Mouse (Mus musculus) lung, embryonic 15.5 days (tissue): ENCODE measurements around the gene Igll1. TPM values are rescaled to one million over a fixed set of nuclear protein-coding genes. Genes with fewer than 3 reads are reported as not detected.
A peak's percentile ranks its signal among the peaks of the same experiment; 100 is the strongest.
"Not testable (repeated sequence)": the region's sequence is repeated elsewhere in the genome, so short reads cannot be mapped to it uniquely, and the experiment has no call there.

Experiments
- ATAC-seq: fragments of 200-750 bp; cut with Nextera tagmentation; 2 replicates; pipeline ENCODE4 v1.8.0; 2017; ENCODE audit warnings: moderate number of reproducible peaks, borderline replicate concordance; ENCODE audit not compliant: low FRiP score, low TSS enrichment; ENCODE audit errors: extremely low read depth
- H3K27ac ChIP-seq: fragments of 300-500 bp; sonication (generic); 2 replicates; pipeline ENCODE4 v1.5.1; 2015; ENCODE audit warnings: moderate library complexity, mild to moderate bottlenecking, inconsistent platforms
- H3K27me3 ChIP-seq: fragments of 300-500 bp; sonication (generic); 2 replicates; pipeline ENCODE4 v1.6.1; 2015; ENCODE audit warnings: inconsistent platforms
- H3K36me3 ChIP-seq: fragments of 300-500 bp; sonication (generic); 2 replicates; pipeline ENCODE4 v1.6.1; 2015; ENCODE audit warnings: inconsistent platforms
- H3K4me1 ChIP-seq: fragments of 300-500 bp; sonication (generic); 2 replicates; pipeline ENCODE4 v1.6.1; 2015; ENCODE audit warnings: inconsistent platforms
- H3K4me2 ChIP-seq: fragments of 300-500 bp; sonication (generic); 2 replicates; pipeline ENCODE4 v1.6.1; 2015; ENCODE audit warnings: inconsistent platforms, mild to moderate bottlenecking, moderate library complexity
- H3K4me3 ChIP-seq: fragments of 300-500 bp; sonication (generic); 2 replicates; pipeline ENCODE4 v1.5.1; 2015; ENCODE audit warnings: mild to moderate bottlenecking, inconsistent platforms
- H3K9ac ChIP-seq: fragments of 300-500 bp; sonication (generic); 2 replicates; pipeline ENCODE4 v1.6.1; 2015; ENCODE audit warnings: inconsistent platforms
- H3K9me3 ChIP-seq: fragments of 300-500 bp; sonication (generic); 2 replicates; pipeline ENCODE4 v1.6.1; 2016; ENCODE audit warnings: inconsistent platforms
- WGBS: fragments of 180-500 bp; shearing (Covaris S2); methylation state at CpG from one replicate; pipeline ENCODE4 v1.1.7; 2015; 5-methylcytosine and 5-hydroxymethylcytosine counted together
- polyA plus RNA-seq: library from polyadenylated mRNA; unstranded; fragments of >200 nt; fragmentation: Nextera tagmentation; extraction: Ambion mirVana; gene quantifications from 2 replicates; pipeline ENCODE4 v1.2.1, GENCODE M21; 2015

Gene Igll1
- polyA plus RNA-seq, 1 experiment from 2014 or later, result 0.82 TPM

- H3K4me2 ChIP-seq, result no peak overlapping the region
- no peaks in the 10 kb centered on the region for H3K9me3 ChIP-seq
- H3K9ac ChIP-seq, result no peak overlapping the region
- no peak for ATAC-seq
- no peak overlapping the region for H3K27ac ChIP-seq
- no peak overlapping the region for H3K4me3 ChIP-seq
- no peaks in the 10 kb centered on the region for H3K27me3 ChIP-seq
- H3K36me3 ChIP-seq, result peaks cover 86% of the 10 kb centered on the region
- 86% methylated on average over 5 of the region's 5 CpGs for WGBS
- H3K4me1 ChIP-seq, result no peaks in the 10 kb centered on the region
These were observed 15.2 kb upstream of the Igll1 start for GRCm38 (mm10) chr16:16879025-16879424.

- peaks cover 16% of the 10 kb centered on the region for H3K4me1 ChIP-seq
- H3K27ac ChIP-seq, result peak within 1 kb of the TSS; percentile 96
- peak; percentile 96 for ATAC-seq
- H3K36me3 ChIP-seq, result peaks cover 7% of the 10 kb centered on the region
- peak within 1 kb of the TSS; percentile 90 for H3K9ac ChIP-seq
- under 1% methylated on average over 48 of the region's 49 CpGs for WGBS
- H3K4me3 ChIP-seq, result peak within 1 kb of the TSS; percentile 68
- H3K27me3 ChIP-seq, result no peaks in the 10 kb centered on the region
- H3K9me3 ChIP-seq, result no peaks in the 10 kb centered on the region
- peak within 1 kb of the TSS; percentile 61 for H3K4me2 ChIP-seq
These were observed 7.0 kb upstream of the Igll1 start, which contains the start of the genes Top3b and Vpreb1 for GRCm38 (mm10) chr16:16870617-16871331. Top3b (plus strand) TSS chr16:16870736. Vpreb1 (minus strand) TSS chr16:16870843.

- H3K4me1 ChIP-seq, result peaks cover 16% of the 10 kb centered on the region
- no peak for ATAC-seq
- peaks cover 4% of the 10 kb centered on the region; the same call in 1 of the 2 replicates for H3K36me3 ChIP-seq
- H3K9ac ChIP-seq, result peak overlapping the region; percentile 90
- H3K4me3 ChIP-seq, result peak overlapping the region; percentile 68
- H3K27me3 ChIP-seq, result no peaks in the 10 kb centered on the region
- H3K9me3 ChIP-seq, result no peaks in the 10 kb centered on the region
- 35% methylated on average over 7 of the region's 7 CpGs for WGBS
- peak overlapping the region; percentile 96 for H3K27ac ChIP-seq
- H3K4me2 ChIP-seq, result peak overlapping the region; percentile 61
These were observed 6.4 kb upstream of the Igll1 start for GRCm38 (mm10) chr16:16870241-16870616.

DNA sequence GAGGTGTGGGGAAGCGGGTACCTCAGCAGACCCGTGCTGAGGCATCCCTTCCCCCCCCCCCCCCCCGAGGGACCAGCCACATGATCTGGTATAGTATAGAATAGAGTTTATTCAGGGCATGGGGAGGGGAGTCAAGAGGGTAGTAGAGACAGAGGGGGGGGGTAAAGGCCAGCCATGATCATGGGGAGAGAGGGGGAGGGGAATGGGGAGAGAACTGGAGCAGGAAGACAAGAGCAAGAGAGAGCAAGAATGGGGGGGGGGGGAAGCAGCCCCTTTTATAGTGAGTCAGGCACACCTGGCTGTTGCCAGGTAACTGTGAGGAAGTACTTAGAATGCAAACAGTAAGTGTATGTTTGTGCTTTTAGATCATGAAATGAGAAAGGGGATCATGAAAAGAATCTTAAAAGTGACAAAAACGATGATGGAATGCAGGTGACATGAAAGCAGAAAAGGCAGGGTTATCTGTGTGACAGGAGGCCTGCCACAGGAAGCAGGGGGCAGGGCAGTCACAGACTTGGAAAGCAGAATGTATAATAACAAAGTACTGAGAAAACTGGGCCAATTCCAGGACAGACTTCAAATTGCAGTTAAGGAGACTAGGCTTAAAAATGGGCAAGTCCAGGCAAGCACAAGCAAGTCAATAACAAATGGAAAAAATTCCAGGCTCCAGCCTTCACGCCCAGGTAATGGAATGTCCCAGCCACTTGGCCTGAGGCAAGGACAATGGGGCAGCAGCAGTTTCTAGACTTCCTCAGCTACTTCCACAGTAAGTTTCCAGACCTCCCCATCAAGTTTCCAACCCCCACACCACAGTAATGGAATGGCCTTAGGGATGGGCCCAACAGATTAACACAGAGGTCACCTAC, 2.1 kb upstream of the Igll1 start:
- no peak for ATAC-seq
- 26% methylated on average over 4 of the region's 5 CpGs for WGBS
- H3K27ac ChIP-seq, result peak overlapping the region; percentile 63; the same call in 1 of the 2 replicates

GRCm38 (mm10) chr16:16865217-16865616, 1.4 kb upstream of the Igll1 start:
- no peak overlapping the region for H3K27ac ChIP-seq
- no peak overlapping the region for H3K9ac ChIP-seq
- 0 out of 2 replicates have a peak, but pooled peaks cover 2% of the 10 kb centered on the region for H3K4me1 ChIP-seq
- H3K36me3 ChIP-seq, result no peaks in the 10 kb centered on the region
- H3K27me3 ChIP-seq, result no peaks in the 10 kb centered on the region
- H3K4me2 ChIP-seq, result no peak overlapping the region
- ATAC-seq, result no peak
- no peak overlapping the region for H3K4me3 ChIP-seq
- no peaks in the 10 kb centered on the region for H3K9me3 ChIP-seq

More for the DNA sequence above, 2.1 kb upstream of the Igll1 start:
- Histone ChIP-seq H3K4me3 (no peak overlapping the region), H3K27me3 (no peaks in the 10 kb centered on the region), H3K36me3 (no peaks in the 10 kb centered on the region), H3K4me1 (0 out of 2 replicates have a peak, but pooled peaks cover 3% of the 10 kb centered on the region), H3K9ac (no peak overlapping the region), H3K9me3 (no peaks in the 10 kb centered on the region), H3K4me2 (no peak overlapping the region)

DNA sequence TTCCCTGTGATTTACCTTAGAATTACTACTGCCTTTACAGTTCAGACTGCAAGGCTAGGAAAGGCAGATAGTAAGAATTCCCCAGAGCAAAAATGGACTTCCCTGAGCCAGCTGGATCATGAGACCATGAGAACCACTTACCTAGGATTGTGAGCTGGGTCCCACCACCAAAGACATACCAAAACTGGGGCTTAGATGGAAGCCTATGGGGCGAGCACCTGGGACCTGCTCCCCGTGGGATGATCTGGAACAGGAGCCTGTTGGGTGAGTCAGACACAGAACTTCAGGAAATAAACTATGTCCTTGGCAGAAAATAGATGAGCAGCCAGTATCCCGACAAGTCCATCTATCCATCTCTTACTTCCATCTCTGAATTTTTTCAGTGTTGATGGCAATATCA, 1.5 kb downstream of the Igll1 start:
- Histone ChIP-seq H3K4me3 (no peak overlapping the region), H3K36me3 (no peaks in the 10 kb centered on the region), H3K4me1 (no peaks in the 10 kb centered on the region), H3K4me2 (no peak overlapping the region), H3K27me3 (no peaks in the 10 kb centered on the region), H3K9ac (no peak overlapping the region), H3K9me3 (no peaks in the 10 kb centered on the region), H3K27ac (no peak overlapping the region)
- no peak for ATAC-seq
- 64% methylated on average over 3 of the region's 3 CpGs for WGBS

DNA sequence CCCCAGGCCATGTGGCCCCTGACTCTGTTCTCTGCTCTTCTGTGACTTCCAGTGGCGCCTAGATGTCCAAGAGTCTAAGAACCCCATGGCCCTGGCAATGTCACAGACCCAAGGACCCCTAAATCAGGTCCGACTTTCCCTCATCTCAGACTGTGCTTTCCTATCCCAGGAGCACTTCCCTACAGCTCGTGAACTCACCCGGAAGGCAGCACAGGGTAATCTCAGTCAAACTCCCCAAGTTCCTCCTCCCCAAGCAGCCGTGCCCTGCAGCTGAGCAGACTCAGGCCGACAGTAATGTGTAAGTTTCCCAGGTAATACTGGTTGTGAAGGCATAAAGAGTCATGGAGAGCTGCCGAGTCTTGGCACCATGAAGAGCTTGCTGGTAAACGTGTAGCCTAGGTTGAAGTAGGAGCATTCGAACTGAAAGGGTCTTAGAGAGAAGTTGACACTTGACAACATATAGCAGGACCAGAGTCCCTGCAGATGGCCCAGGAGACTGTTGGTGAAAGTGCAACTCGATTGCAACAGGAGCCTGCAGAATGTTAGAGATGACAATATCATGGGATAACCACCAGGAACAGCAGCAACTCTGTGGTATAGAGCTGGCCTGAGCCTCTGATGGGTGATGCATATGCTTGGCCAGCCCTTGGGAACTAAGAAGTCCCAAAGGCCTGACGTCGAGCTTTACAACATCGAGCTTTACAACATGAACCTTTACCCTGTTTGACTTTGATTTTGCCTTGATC, 6.9 kb downstream of the Igll1 start:
- Histone ChIP-seq H3K27me3 (no peaks in the 10 kb centered on the region), H3K36me3 (no peaks in the 10 kb centered on the region), H3K4me1 (no peaks in the 10 kb centered on the region), H3K9me3 (no peaks in the 10 kb centered on the region), H3K4me2 (no peak overlapping the region), H3K9ac (no peak overlapping the region), H3K4me3 (no peak overlapping the region), H3K27ac (no peak overlapping the region)
- no peak for ATAC-seq
- whole genome bisulfite sequencing, result 63% methylated on average over 13 of the region's 13 CpGs

GRCm38 (mm10) chr16:16856054-16856453, 7.7 kb downstream of the Igll1 start:
- not testable (repeated sequence) for H3K27me3 ChIP-seq, ATAC-seq, H3K4me2 ChIP-seq, H3K36me3 ChIP-seq, H3K4me3 ChIP-seq, H3K4me1 ChIP-seq, H3K27ac ChIP-seq, H3K9me3 ChIP-seq, H3K9ac ChIP-seq
- 76% methylated on average over 9 of the region's 9 CpGs for WGBS

DNA sequence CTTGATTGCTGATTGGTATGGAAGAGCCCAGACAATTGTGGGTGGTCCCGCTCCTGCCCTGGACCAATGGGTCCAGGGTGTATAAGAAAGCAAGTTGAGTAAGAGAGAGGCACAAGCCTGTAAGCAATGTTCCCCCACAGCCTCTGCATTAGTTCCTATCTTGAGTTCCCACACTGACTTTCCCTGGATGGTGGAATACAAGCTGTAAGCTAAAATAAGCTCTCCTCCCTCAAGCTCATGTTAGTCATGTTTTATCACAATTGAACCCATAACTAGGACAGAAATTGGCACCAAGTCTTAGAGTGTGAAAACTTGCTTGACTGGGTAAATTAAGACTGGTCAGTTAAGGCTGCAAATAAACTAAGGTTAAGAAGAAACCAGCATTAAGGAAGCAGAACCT, 8.2 kb downstream of the Igll1 start:
- no peak for ATAC-seq
- Histone ChIP-seq H3K4me2 (no peak overlapping the region), H3K4me1 (no peaks in the 10 kb centered on the region), H3K4me3 (no peak overlapping the region), H3K27ac (no peak overlapping the region), H3K9me3 (no peaks in the 10 kb centered on the region), H3K9ac (no peak overlapping the region), H3K36me3 (no peaks in the 10 kb centered on the region), H3K27me3 (no peaks in the 10 kb centered on the region)
- WGBS, result 86% methylated on average over 1 of the region's 1 CpGs

DNA sequence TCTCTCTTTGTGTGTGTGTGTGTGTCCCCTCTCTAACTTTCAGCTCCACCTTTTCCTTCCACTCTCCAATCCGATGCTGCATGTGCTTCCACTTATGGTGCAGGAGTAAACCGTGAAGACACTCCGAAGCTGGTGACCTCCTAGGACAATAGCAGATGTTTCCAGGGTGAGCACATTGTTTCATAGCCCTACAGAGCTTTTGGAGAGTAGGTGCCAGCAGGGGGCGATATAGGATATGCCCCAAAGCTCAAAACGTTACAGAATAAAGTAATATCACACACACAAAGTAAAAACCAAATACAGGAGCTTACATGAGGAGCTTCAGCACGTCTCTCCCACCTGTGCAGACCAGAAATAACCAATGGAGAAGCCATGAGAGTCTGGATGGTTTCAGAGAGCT, 8.9 kb downstream of the Igll1 start:
- Histone ChIP-seq H3K4me1 (no peaks in the 10 kb centered on the region), H3K4me2 (no peak overlapping the region), H3K27me3 (no peaks in the 10 kb centered on the region), H3K9me3 (no peaks in the 10 kb centered on the region), H3K36me3 (no peaks in the 10 kb centered on the region), H3K4me3 (no peak overlapping the region), H3K27ac (no peak overlapping the region), H3K9ac (no peak overlapping the region)
- WGBS, result 25% methylated on average over 6 of the region's 6 CpGs
- ATAC-seq, result no peak

DNA sequence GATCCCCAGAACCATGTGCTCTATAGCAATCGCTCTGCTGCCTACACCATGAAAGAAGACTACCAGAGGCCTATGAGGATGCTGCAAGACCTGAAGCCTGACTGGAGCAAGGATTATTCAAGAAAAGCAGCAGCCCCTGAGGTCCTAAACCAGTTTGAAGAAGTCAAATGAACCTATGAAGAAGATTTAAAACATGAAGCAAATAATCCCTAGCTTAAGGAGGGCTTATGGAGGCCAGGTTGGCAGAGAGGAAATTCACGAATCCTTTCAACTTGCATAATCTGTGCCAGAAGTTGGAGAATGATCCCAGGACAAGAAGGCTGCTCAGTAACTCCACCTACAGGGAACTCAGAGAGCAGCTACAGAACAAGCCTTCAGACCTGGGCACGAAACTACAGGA, 11.4 kb downstream of the Igll1 start:
- Histone ChIP-seq H3K4me1 (no peaks in the 10 kb centered on the region), H3K27me3 (no peaks in the 10 kb centered on the region), H3K9ac (no peak overlapping the region), H3K27ac (no peak overlapping the region), H3K4me2 (no peak overlapping the region), H3K4me3 (no peak overlapping the region), H3K36me3 (no peaks in the 10 kb centered on the region), H3K9me3 (no peaks in the 10 kb centered on the region)
- 82% methylated on average over 3 of the region's 3 CpGs for WGBS
- no peak for ATAC-seq
